Mouse (Mus musculus) embryonic facial prominence, embryonic 13.5 days (tissue): ENCODE measurements at regions not wholly inside any gene's neighbourhood (a gene's known extent, or its start where the extent isn't known, plus 50 kb on each side); places are given as distances from the start of the nearest gene placed in this dataset.

Source experiments
- ATAC-seq: fragments of 200-750 bp; cut with Nextera tagmentation; 2 replicates; pipeline ENCODE4 v1.8.0; 2017; ENCODE audit warnings: low read depth; ENCODE audit not compliant: insufficient number of reproducible peaks, insufficient read depth, low FRiP score, low TSS enrichment
- H3K27ac ChIP-seq: fragments of 300-500 bp; sonication (generic); 2 replicates; pipeline ENCODE4 v1.5.1; 2015; ENCODE audit warnings: moderate library complexity, mild to moderate bottlenecking, inconsistent platforms
- H3K27me3 ChIP-seq: fragments of 300-500 bp; sonication (generic); 2 replicates; pipeline ENCODE4 v1.6.1; 2015; ENCODE audit warnings: mild to moderate bottlenecking, inconsistent platforms
- H3K36me3 ChIP-seq: fragments of 300-500 bp; sonication (generic); 2 replicates; pipeline ENCODE4 v1.6.1; 2015; ENCODE audit warnings: mild to moderate bottlenecking, inconsistent platforms
- H3K4me1 ChIP-seq: fragments of 300-500 bp; sonication (generic); 2 replicates; pipeline ENCODE4 v1.6.1; 2015; ENCODE audit warnings: inconsistent platforms
- H3K4me2 ChIP-seq: fragments of 300-500 bp; sonication (generic); 2 replicates; pipeline ENCODE4 v1.6.1; 2015; ENCODE audit warnings: moderate library complexity, mild to moderate bottlenecking, inconsistent platforms
- H3K4me3 ChIP-seq: fragments of 300-500 bp; sonication (generic); 2 replicates; pipeline ENCODE4 v1.5.1; 2015; ENCODE audit warnings: mild to moderate bottlenecking, inconsistent platforms
- H3K9ac ChIP-seq: fragments of 300-500 bp; sonication (generic); 2 replicates; pipeline ENCODE4 v1.6.1; 2015; ENCODE audit warnings: mild to moderate bottlenecking, inconsistent platforms
- H3K9me3 ChIP-seq: fragments of 300-500 bp; sonication (generic); 2 replicates; pipeline ENCODE4 v1.6.1; 2016; ENCODE audit warnings: inconsistent platforms
- WGBS: fragments of 180-500 bp; shearing (Covaris S2); methylation state at CpG from one replicate; pipeline ENCODE4 v1.1.7; 2015; ENCODE audit warnings: mixed read lengths; 5-methylcytosine and 5-hydroxymethylcytosine counted together

DNA sequence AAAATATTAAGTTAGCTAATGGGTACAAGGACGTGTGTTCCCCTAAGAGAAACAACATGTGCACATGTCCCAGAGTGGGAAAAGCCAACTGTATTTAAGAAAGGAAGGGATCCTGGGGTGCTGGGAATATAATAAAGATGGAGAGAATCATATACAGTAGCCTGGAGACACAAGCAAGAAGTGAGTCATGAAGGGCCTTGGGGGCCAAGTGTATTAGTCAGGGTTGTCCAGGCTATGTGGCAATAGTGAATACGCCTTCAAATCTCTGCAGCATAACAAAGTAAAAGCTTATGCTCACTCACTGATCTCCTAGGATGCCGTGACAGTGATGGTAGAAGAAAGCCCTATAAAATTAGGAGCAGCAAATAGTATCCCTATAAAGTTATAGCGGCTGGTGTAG lies 124.1 kb upstream of the Gm10295 start:
- no peaks in the 10 kb centered on the region for H3K9me3 ChIP-seq
- no peak overlapping the region for H3K4me2 ChIP-seq
- peaks cover 13% of the 10 kb centered on the region for H3K4me1 ChIP-seq
- no peaks in the 10 kb centered on the region for H3K36me3 ChIP-seq
- H3K27ac ChIP-seq, result no peak overlapping the region
- no peak overlapping the region for H3K9ac ChIP-seq
- no peaks in the 10 kb centered on the region for H3K27me3 ChIP-seq
- no peak for ATAC-seq
- WGBS, result 69% methylated on average over 4 of the region's 4 CpGs
- no peak overlapping the region for H3K4me3 ChIP-seq

DNA sequence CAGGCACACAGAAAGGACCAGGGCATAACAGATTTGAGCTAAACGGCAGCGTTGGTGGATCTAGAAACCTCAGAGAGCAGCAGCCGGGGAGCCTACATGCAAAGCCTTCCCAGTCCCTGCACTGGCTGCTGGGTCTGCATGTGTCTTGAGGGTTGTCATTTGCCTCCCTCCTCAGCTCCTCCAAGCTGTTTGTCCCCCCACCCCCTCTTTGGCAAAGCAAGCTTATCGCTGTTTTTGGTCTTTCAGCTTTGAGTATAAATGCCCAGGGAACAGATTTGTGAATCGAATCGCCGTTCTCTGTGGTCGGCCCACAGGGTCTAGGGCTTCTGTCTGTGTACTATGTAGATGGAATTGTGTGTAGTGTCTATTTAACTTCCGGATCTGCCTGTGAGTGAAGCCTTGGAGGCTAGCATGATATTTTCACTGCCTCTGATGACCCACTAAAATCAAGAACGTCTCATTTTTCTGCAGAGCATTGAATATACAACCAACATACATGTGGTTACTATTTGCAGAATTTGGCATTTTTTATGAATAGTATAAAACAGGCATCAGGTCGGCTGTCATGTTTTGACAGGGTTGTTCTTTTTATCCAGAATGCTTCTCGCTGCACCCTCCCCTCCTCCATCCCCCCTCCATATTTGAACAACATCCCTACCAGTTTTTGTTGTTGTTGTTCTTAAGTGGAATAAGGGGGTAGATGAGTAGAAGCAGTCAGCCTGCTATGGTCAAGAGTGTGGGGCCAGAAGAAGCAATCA lies 121.3 kb upstream of the Gm10295 start:
- H3K36me3 ChIP-seq, result no peaks in the 10 kb centered on the region
- no peaks in the 10 kb centered on the region for H3K27me3 ChIP-seq
- 49% methylated on average over 12 of the region's 12 CpGs for WGBS
- H3K9me3 ChIP-seq, result no peaks in the 10 kb centered on the region
- H3K4me3 ChIP-seq, result no peak overlapping the region
- H3K27ac ChIP-seq, result no peak overlapping the region
- no peak for ATAC-seq
- no peak overlapping the region for H3K9ac ChIP-seq
- peaks cover 13% of the 10 kb centered on the region for H3K4me1 ChIP-seq
- H3K4me2 ChIP-seq, result no peak overlapping the region

DNA sequence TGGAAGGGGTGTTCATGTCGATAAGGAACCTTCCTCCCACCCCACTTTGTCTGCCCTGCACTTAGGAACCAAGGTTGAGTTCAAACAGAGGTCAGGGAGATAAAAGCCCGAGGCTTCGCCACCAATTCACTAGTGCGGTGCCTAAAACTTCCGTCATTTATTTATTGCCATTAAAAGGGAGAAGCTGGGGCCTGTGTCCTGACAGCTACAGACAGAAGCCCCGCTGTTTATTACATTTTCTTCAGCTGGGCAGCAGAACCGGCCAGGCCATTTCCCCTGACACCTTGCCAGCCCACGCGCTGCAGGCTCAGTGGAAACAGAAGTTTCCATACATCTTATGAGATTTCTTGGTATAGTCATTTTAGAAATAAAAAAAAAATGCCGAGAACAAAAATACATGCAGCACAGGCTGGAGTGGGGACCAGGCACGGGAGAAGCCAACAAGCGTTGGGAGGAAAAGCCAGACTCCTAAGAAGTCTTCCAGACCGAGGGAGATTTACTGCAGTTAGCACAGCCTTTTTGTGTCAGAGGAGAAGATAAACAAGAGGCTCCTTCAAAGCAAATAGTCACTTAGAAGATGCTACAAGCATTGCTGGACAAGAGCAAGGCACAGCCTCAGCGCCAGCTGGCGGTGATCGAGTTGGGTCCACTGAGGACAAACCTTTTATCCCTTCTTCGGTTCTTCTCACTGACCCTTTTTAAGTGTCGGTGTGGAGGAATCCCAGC lies 120.5 kb upstream of the Gm10295 start:
- no peaks in the 10 kb centered on the region for H3K27me3 ChIP-seq
- no peak overlapping the region for H3K4me2 ChIP-seq
- no peaks in the 10 kb centered on the region for H3K36me3 ChIP-seq
- H3K4me3 ChIP-seq, result no peak overlapping the region
- ATAC-seq, result no peak
- no peaks in the 10 kb centered on the region for H3K9me3 ChIP-seq
- no peak overlapping the region for H3K27ac ChIP-seq
- H3K9ac ChIP-seq, result peak overlapping the region; percentile 4; the same call in 1 of the 2 replicates
- 38% methylated on average over 18 of the region's 18 CpGs for WGBS
- H3K4me1 ChIP-seq, result peaks cover 13% of the 10 kb centered on the region

DNA sequence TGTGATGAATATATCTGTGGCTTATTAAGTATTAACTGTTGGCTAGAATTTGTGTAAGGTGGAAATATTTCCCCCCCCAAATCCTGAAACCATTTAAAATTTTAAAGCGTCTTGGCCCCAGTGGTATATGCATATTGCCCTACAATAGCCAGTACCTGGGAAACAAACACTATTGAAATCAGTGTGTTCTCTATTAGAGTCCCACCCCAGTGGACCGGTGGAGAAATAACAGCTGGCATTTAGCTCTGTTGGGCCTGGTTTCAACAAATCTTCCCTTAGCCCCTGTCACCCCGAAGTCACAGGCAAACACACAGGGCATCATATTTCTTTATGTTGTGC lies 120.0 kb upstream of the Gm10295 start:
- 32% methylated on average over 3 of the region's 3 CpGs for WGBS
- Histone ChIP-seq H3K4me1 (peaks cover 13% of the 10 kb centered on the region), H3K27me3 (no peaks in the 10 kb centered on the region), H3K9ac (no peak overlapping the region), H3K27ac (no peak overlapping the region), H3K4me3 (no peak overlapping the region), H3K4me2 (no peak overlapping the region), H3K9me3 (no peaks in the 10 kb centered on the region), H3K36me3 (no peaks in the 10 kb centered on the region)
- ATAC-seq, result no peak

DNA sequence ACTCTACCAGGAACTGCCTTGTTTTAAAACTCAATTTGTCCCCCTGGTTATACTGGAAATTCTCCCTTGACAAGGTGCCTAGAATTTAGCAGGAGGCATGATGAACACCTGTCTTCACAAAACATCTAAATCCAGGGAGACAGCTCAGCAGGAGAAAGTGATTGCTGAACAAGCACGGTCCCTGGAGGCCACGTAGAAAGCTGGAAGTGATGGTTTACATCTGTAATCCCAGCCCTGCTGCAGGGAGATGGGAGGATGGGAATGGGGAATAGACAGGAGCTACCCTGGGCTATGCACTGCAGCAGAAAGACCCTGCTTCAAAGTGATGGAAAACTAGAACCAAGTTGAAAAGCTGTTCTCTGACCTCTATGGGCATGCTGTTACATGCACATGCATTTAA lies 119.1 kb upstream of the Gm10295 start:
- Histone ChIP-seq H3K4me1 (peaks cover 13% of the 10 kb centered on the region), H3K36me3 (no peaks in the 10 kb centered on the region), H3K9ac (no peak overlapping the region), H3K27ac (no peak overlapping the region), H3K4me3 (no peak overlapping the region), H3K4me2 (no peak overlapping the region), H3K27me3 (no peaks in the 10 kb centered on the region), H3K9me3 (no peaks in the 10 kb centered on the region)
- ATAC-seq, result no peak
- WGBS, result 42% methylated on average over 2 of the region's 2 CpGs

DNA sequence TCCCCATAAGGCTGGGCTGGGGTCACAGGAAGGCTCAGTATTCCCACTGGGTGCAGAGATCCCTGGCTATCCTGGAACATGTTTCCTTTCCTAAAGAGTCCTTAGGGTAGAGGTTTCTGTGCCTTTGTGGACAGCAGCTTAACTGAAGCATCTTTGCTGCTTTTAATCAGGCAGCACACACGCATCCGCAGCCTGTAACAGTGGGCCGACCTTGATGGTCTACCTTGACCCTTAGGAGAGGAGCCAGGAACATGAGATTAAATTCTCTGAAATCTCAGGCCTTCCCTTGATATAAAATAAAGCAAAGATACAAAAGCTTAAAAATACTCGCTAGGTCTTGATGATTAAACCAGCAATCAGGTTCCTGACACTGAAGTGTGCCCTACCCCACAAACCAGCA lies 118.7 kb upstream of the Gm10295 start:
- Histone ChIP-seq H3K9ac (no peak overlapping the region), H3K27ac (no peak overlapping the region), H3K27me3 (no peaks in the 10 kb centered on the region), H3K9me3 (no peaks in the 10 kb centered on the region), H3K4me3 (no peak overlapping the region), H3K4me1 (peaks cover 13% of the 10 kb centered on the region), H3K36me3 (no peaks in the 10 kb centered on the region), H3K4me2 (no peak overlapping the region)
- WGBS, result 81% methylated on average over 4 of the region's 4 CpGs
- ATAC-seq, result no peak

DNA sequence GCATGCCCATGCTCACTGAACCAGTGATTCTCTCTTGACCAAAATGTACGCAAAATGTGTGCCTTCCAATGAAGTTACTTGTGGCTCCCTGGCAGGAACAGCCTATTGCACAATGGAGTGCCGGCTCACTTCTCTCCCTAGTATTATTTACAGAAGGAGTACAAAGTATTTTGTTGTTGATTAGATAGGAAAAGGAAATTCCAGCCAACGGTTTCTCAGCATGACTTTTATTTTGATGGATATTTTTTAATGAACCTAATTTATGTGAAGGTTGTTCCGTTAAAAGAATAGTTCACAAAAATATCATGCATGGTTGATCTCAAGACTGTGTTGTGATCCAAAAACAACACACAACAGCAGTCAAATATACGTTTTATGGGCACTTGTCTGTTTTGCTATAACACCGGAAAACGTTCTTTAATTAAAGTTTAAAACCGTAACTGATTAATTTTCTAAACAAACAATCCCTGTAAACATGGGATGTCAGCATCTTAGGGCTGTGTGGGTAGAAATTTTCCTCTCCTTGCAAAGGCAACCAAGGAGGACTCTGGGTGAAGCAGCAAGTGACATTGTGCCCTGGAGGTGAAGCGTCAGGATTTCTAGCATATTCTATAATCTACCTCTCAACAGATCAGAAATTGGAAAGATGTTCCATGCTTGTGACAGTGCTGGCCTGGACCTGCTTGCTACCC lies 116.3 kb upstream of the Gm10295 start:
- WGBS, result 71% methylated on average over 9 of the region's 9 CpGs
- Histone ChIP-seq H3K27me3 (no peaks in the 10 kb centered on the region), H3K4me1 (peaks cover 12% of the 10 kb centered on the region), H3K9ac (no peak overlapping the region), H3K4me2 (no peak overlapping the region), H3K36me3 (no peaks in the 10 kb centered on the region), H3K9me3 (no peaks in the 10 kb centered on the region), H3K4me3 (no peak overlapping the region), H3K27ac (no peak overlapping the region)
- ATAC-seq, result no peak

DNA sequence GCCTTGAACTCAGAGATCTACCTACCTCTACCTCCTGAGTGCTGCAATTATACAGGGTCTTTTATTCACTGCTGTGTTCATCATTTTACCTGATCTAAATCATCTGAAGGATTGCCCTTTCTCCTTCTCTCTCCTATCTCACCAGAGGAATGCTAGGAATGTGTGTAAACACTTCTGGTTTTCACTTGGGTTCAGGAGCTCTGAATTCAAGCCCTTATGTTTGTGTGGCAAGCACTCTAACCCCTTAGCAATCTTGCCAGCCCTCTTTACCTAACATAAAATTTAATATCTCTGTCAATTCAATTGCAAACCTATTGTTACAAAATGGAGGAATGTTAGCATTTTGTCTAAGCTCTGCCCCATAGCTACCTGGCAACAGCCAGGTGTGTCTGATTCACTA lies 112.8 kb upstream of the Gm10295 start:
- ATAC-seq, result no peak
- no peaks in the 10 kb centered on the region for H3K36me3 ChIP-seq
- H3K9ac ChIP-seq, result no peak overlapping the region
- H3K4me2 ChIP-seq, result no peak overlapping the region
- no peak overlapping the region for H3K4me3 ChIP-seq
- H3K4me1 ChIP-seq, result no peaks in the 10 kb centered on the region
- H3K9me3 ChIP-seq, result no peaks in the 10 kb centered on the region
- H3K27ac ChIP-seq, result no peak overlapping the region
- H3K27me3 ChIP-seq, result no peaks in the 10 kb centered on the region

DNA sequence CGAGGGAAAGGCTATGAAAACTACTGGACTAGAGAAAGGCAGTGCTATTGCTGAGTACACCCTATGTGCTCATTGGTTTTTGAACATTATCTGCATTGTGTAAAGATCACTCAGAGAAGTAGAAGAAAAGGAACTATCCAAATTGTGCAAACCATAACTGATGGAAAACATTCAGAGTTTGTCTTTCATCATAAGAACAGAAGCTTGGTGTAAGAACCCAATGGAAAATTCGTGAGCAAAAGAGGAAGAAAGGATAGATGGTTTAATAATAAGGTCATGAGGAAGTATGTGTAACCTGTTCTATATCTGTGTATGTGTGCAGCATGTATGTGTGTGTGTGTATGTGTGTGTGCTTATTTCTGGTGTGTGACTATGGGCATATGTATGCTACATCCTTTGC lies 112.3 kb upstream of the Gm10295 start:
- no peak for ATAC-seq
- 70% methylated on average over 2 of the region's 2 CpGs for WGBS
- no peak overlapping the region for H3K4me2 ChIP-seq
- H3K4me1 ChIP-seq, result no peaks in the 10 kb centered on the region
- H3K9ac ChIP-seq, result no peak overlapping the region
- no peaks in the 10 kb centered on the region for H3K27me3 ChIP-seq
- H3K9me3 ChIP-seq, result no peaks in the 10 kb centered on the region
- H3K4me3 ChIP-seq, result no peak overlapping the region
- H3K27ac ChIP-seq, result no peak overlapping the region
- H3K36me3 ChIP-seq, result no peaks in the 10 kb centered on the region

DNA sequence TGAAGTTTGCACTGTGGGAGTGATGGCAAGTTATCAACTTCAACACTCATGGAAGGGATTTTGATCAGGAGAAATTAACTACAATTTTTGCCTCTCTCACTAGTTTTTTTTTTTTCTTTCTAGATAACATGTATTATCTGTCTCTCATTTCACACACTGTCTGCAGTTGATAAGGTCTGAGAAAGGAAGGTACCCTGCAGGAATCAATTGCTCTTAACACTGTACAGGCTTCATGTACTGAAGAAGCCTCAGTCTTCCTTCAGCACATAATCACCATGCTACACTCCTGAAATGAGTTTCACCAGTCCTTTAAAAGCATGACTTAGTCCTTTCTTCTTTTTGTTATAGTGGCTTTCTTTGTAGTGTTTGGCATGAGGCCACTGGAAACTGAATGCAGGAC lies 108.5 kb upstream of the Gm10295 start:
- peaks cover 2% of the 10 kb centered on the region; the same call in 1 of the 2 replicates for H3K4me1 ChIP-seq
- H3K27ac ChIP-seq, result no peak overlapping the region
- no peak overlapping the region for H3K4me3 ChIP-seq
- H3K9me3 ChIP-seq, result no peaks in the 10 kb centered on the region
- H3K27me3 ChIP-seq, result no peaks in the 10 kb centered on the region
- no peak overlapping the region for H3K4me2 ChIP-seq
- H3K9ac ChIP-seq, result no peak overlapping the region
- ATAC-seq, result no peak
- no peaks in the 10 kb centered on the region for H3K36me3 ChIP-seq

DNA sequence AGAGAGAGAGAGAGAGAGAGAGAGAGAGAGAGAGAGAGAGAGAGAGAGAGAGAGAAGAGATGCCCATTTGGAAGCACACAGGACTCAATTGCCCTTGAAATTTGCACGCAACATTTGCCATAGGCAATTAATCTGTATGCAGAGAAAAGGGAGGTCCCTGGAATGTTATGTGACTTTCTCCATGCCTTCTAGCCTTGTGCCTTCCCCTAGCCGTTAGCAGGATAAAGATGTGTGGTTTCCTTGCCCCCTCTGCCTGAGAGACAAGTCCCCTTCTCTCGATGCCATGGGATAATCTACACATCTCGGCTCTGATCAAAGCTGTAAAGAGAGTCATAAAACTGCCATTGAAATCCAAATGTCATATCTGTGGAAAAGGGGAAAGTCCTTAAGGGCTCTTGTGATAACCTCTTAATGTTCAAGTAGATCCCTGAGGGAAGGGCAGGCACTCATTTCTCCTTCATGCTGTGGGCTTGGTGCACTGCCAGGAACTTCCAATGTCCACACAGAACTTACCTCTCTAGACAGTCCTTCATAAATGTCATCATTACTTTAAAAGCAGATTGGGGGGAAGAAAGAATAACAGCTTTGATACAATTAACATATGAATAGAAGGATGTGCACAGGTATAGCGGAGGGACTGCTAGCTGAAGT lies 106.9 kb upstream of the Gm10295 start:
- Histone ChIP-seq H3K9me3 (no peaks in the 10 kb centered on the region), H3K36me3 (no peaks in the 10 kb centered on the region), H3K27me3 (no peaks in the 10 kb centered on the region), H3K27ac (no peak overlapping the region), H3K4me3 (no peak overlapping the region), H3K4me1 (peaks cover 2% of the 10 kb centered on the region; the same call in 1 of the 2 replicates), H3K4me2 (no peak overlapping the region), H3K9ac (no peak overlapping the region)
- no peak for ATAC-seq
- 61% methylated on average over 5 of the region's 5 CpGs for WGBS
